Mouse (Mus musculus): ENCODE data around the gene Arid1b. TPM values are rescaled to one million over a fixed set of nuclear protein-coding genes. Genes with fewer than 3 reads are reported as not detected.
"Not testable (repeated sequence)": the region's sequence is repeated elsewhere in the genome, so short reads cannot be mapped to it uniquely, and the experiment has no call there.

Gene Arid1b
- polyA plus RNA-seq, 1 experiment from 2014 or later = 2.2 TPM

- H3K36me3 ChIP-seq (replicated peaks; ENCODE audit: insufficient read depth, low read length) = no peaks in the 10 kb centered on the region
- H3K4me2 ChIP-seq (ENCODE audit: low read depth, low read length) = no peak overlapping the region
- TF ChIP-seq CTCF (IDR thresholded peaks at IDR 0.05; ENCODE audit: low read depth) (no peak), EP300 (IDR thresholded peaks at IDR 0.05; ENCODE audit: low read depth) (no peak)
- no peak overlapping the region for H3K9ac ChIP-seq (replicated peaks)
- no peak overlapping the region for H3K4me3 ChIP-seq (ENCODE audit: low read depth, low read length)
- no peak for DNase-seq
- 68% methylated on average over 11 of the region's 11 CpGs for WGBS (ENCODE audit: insufficient replicate concordance)
- peak; percentile 73 for ATAC-seq
- no peaks in the 10 kb centered on the region for H3K27me3 ChIP-seq (ENCODE audit: insufficient read depth, low read length)
- H3K27ac ChIP-seq (ENCODE audit: low read depth) = peak overlapping the region; percentile 52
- no peaks in the 10 kb centered on the region for H3K9me3 ChIP-seq (ENCODE audit: low read length)
- H3K4me1 ChIP-seq (ENCODE audit: insufficient read depth) = peaks cover 53% of the 10 kb centered on the region
These were observed 112.4 kb downstream of the Arid1b start for GRCm38 (mm10) chr17:5106263-5107195.

- TF ChIP-seq EP300 (IDR thresholded peaks at IDR 0.05; ENCODE audit: low read depth) (no peak), CTCF (IDR thresholded peaks at IDR 0.05; ENCODE audit: low read depth) (no peak)
- Histone ChIP-seq H3K36me3 (replicated peaks; ENCODE audit: insufficient read depth, low read length) (no peaks in the 10 kb centered on the region), H3K27me3 (ENCODE audit: insufficient read depth, low read length) (no peaks in the 10 kb centered on the region), H3K27ac (ENCODE audit: low read depth) (no peak overlapping the region), H3K4me1 (ENCODE audit: insufficient read depth) (peaks cover 59% of the 10 kb centered on the region), H3K9me3 (ENCODE audit: low read length) (no peaks in the 10 kb centered on the region), H3K9ac (replicated peaks) (no peak overlapping the region), H3K4me3 (ENCODE audit: low read depth, low read length) (no peak overlapping the region), H3K4me2 (ENCODE audit: low read depth, low read length) (no peak overlapping the region)
- ATAC-seq (no peak), DNase-seq (no peak)
- 55% methylated on average over 4 of the region's 4 CpGs for WGBS (ENCODE audit: insufficient replicate concordance)
These were observed 113.4 kb downstream of the Arid1b start for GRCm38 (mm10) chr17:5107501-5107900.

- Histone ChIP-seq H3K4me2 (ENCODE audit: low read depth, low read length) (no peak overlapping the region), H3K9me3 (ENCODE audit: low read length) (no peaks in the 10 kb centered on the region), H3K27me3 (ENCODE audit: insufficient read depth, low read length) (no peaks in the 10 kb centered on the region), H3K27ac (ENCODE audit: low read depth) (0 out of 2 replicates have a peak overlapping the region, but pooled peaks have one; percentile 48), H3K4me1 (ENCODE audit: insufficient read depth) (peaks cover 59% of the 10 kb centered on the region), H3K36me3 (replicated peaks; ENCODE audit: insufficient read depth, low read length) (no peaks in the 10 kb centered on the region), H3K9ac (replicated peaks) (no peak overlapping the region), H3K4me3 (ENCODE audit: low read depth, low read length) (no peak overlapping the region)
- no peak for ATAC-seq
- TF ChIP-seq EP300 (IDR thresholded peaks at IDR 0.05; ENCODE audit: low read depth) (no peak), CTCF (IDR thresholded peaks at IDR 0.05; ENCODE audit: low read depth) (no peak)
- WGBS (ENCODE audit: insufficient replicate concordance) = 53% methylated on average over 1 of the region's 1 CpGs
- DNase-seq = no peak
These were observed 113.9 kb downstream of the Arid1b start for GRCm38 (mm10) chr17:5108022-5108421.

GRCm38 (mm10) chr17:5108546-5109142 lies 114.5 kb downstream of the Arid1b start:
- H3K36me3 ChIP-seq (replicated peaks; ENCODE audit: insufficient read depth, low read length) = no peaks in the 10 kb centered on the region
- no peaks in the 10 kb centered on the region for H3K27me3 ChIP-seq (ENCODE audit: insufficient read depth, low read length)
- H3K9ac ChIP-seq (replicated peaks) = no peak overlapping the region
- no peak for ATAC-seq
- TF ChIP-seq EP300 (IDR thresholded peaks at IDR 0.05; ENCODE audit: low read depth) (no peak), CTCF (IDR thresholded peaks at IDR 0.05; ENCODE audit: low read depth) (no peak)
- whole genome bisulfite sequencing (ENCODE audit: insufficient replicate concordance) = 32% methylated on average over 2 of the region's 2 CpGs
- 0 out of 2 replicates have a peak overlapping the region, but pooled peaks have one; percentile 48 for H3K27ac ChIP-seq (ENCODE audit: low read depth)
- peaks cover 59% of the 10 kb centered on the region for H3K4me1 ChIP-seq (ENCODE audit: insufficient read depth)
- no peak overlapping the region for H3K4me2 ChIP-seq (ENCODE audit: low read depth, low read length)
- H3K4me3 ChIP-seq (ENCODE audit: low read depth, low read length) = no peak overlapping the region
- H3K9me3 ChIP-seq (ENCODE audit: low read length) = no peaks in the 10 kb centered on the region
- no peak for DNase-seq

- no peaks in the 10 kb centered on the region for H3K27me3 ChIP-seq (ENCODE audit: insufficient read depth, low read length)
- H3K9ac ChIP-seq (replicated peaks) = no peak overlapping the region
- DNase-seq (no peak), ATAC-seq (no peak)
- no peaks in the 10 kb centered on the region for H3K9me3 ChIP-seq (ENCODE audit: low read length)
- no peak overlapping the region for H3K27ac ChIP-seq (ENCODE audit: low read depth)
- no peaks in the 10 kb centered on the region; the same call in 1 of the 2 replicates for H3K36me3 ChIP-seq (replicated peaks; ENCODE audit: insufficient read depth, low read length)
- H3K4me2 ChIP-seq (ENCODE audit: low read depth, low read length) = no peak overlapping the region
- no peak overlapping the region for H3K4me3 ChIP-seq (ENCODE audit: low read depth, low read length)
- H3K4me1 ChIP-seq (ENCODE audit: insufficient read depth) = peaks cover 59% of the 10 kb centered on the region
- TF ChIP-seq EP300 (IDR thresholded peaks at IDR 0.05; ENCODE audit: low read depth) = no peak
- no peak for TF ChIP-seq CTCF (IDR thresholded peaks at IDR 0.05; ENCODE audit: low read depth)
- 84% methylated on average over 8 of the region's 8 CpGs for WGBS (ENCODE audit: insufficient replicate concordance)
These were observed 115.2 kb downstream of the Arid1b start for GRCm38 (mm10) chr17:5109343-5109742.

GRCm38 (mm10) chr17:5110159-5110558 lies 116.0 kb downstream of the Arid1b start:
- Histone ChIP-seq H3K4me3 (ENCODE audit: low read depth, low read length) (no peak overlapping the region), H3K9ac (replicated peaks) (no peak overlapping the region), H3K27ac (ENCODE audit: low read depth) (no peak overlapping the region), H3K36me3 (replicated peaks; ENCODE audit: insufficient read depth, low read length) (no peaks in the 10 kb centered on the region; the same call in 1 of the 2 replicates), H3K27me3 (ENCODE audit: insufficient read depth, low read length) (no peaks in the 10 kb centered on the region), H3K9me3 (ENCODE audit: low read length) (no peaks in the 10 kb centered on the region), H3K4me2 (ENCODE audit: low read depth, low read length) (no peak overlapping the region), H3K4me1 (ENCODE audit: insufficient read depth) (peaks cover 55% of the 10 kb centered on the region)
- TF ChIP-seq CTCF (IDR thresholded peaks at IDR 0.05; ENCODE audit: low read depth) = no peak
- TF ChIP-seq EP300 (IDR thresholded peaks at IDR 0.05; ENCODE audit: low read depth) = no peak
- 60% methylated on average over 4 of the region's 4 CpGs for WGBS (ENCODE audit: insufficient replicate concordance)
- ATAC-seq (no peak), DNase-seq (no peak)

GRCm38 (mm10) chr17:5110981-5111380 lies 116.8 kb downstream of the Arid1b start:
- H3K4me2 ChIP-seq (ENCODE audit: low read depth, low read length); H3K9me3 ChIP-seq (ENCODE audit: low read length); H3K4me3 ChIP-seq (ENCODE audit: low read depth, low read length); H3K9ac ChIP-seq (replicated peaks); H3K27me3 ChIP-seq (ENCODE audit: insufficient read depth, low read length); ATAC-seq; H3K36me3 ChIP-seq (replicated peaks; ENCODE audit: insufficient read depth, low read length); DNase-seq: not testable (repeated sequence)
- WGBS (ENCODE audit: insufficient replicate concordance) = 95% methylated on average over 5 of the region's 5 CpGs
- H3K4me1 ChIP-seq (ENCODE audit: insufficient read depth) = peaks cover 49% of the 10 kb centered on the region
- 0 out of 2 replicates have a peak overlapping the region, but pooled peaks have one; percentile 53 for H3K27ac ChIP-seq (ENCODE audit: low read depth)

Measured in liver, postnatal 0 days (tissue).